Mouse (Mus musculus): ENCODE measurements around the gene Zfp706.

Gene Zfp706

GRCm38 (mm10) chr15:36977823-36978222 is 29.8 kb downstream of the Zfp706 start:
- DNase-seq (ENCODE audit: low spot score), result no peak

GRCm38 (mm10) chr15:36975690-36976089 is 31.9 kb downstream of the Zfp706 start:
- DNase-seq (ENCODE audit: low spot score), result no peak

- no peak for DNase-seq (ENCODE audit: low spot score)
Observed at GRCm38 (mm10) chr15:36975256-36975620, 32.3 kb downstream of the Zfp706 start.

- DNase-seq (ENCODE audit: low spot score), result no peak
Observed at GRCm38 (mm10) chr15:36974614-36975255, 32.8 kb downstream of the Zfp706 start.

- DNase-seq (ENCODE audit: low spot score), result no peak
Observed at GRCm38 (mm10) chr15:36973714-36974113, 33.9 kb downstream of the Zfp706 start.

GRCm38 (mm10) chr15:36973290-36973689 is 34.3 kb downstream of the Zfp706 start:
- no peak for DNase-seq (ENCODE audit: low spot score)

GRCm38 (mm10) chr15:36969794-36970193 is 37.8 kb downstream of the Zfp706 start:
- no peak for DNase-seq (ENCODE audit: low spot score)

GRCm38 (mm10) chr15:36968295-36968694 is 39.3 kb downstream of the Zfp706 start:
- DNase-seq (ENCODE audit: low spot score), result no peak

GRCm38 (mm10) chr15:36967381-36968211 is 40.0 kb downstream of the Zfp706 start:
- DNase-seq (ENCODE audit: low spot score), result no peak

GRCm38 (mm10) chr15:36966940-36967339 is 40.6 kb downstream of the Zfp706 start:
- DNase-seq (ENCODE audit: low spot score), result no peak

- peak; percentile 48 for DNase-seq (ENCODE audit: low spot score)
Observed at GRCm38 (mm10) chr15:36966466-36966865, 41.1 kb downstream of the Zfp706 start.

- DNase-seq (ENCODE audit: low spot score), result no peak
Observed at GRCm38 (mm10) chr15:36965743-36966142, 41.8 kb downstream of the Zfp706 start.

- DNase-seq (ENCODE audit: low spot score), result no peak
Observed at GRCm38 (mm10) chr15:36962931-36963330, 44.6 kb downstream of the Zfp706 start.

GRCm38 (mm10) chr15:36960876-36961237 is 46.7 kb downstream of the Zfp706 start:
- DNase-seq (ENCODE audit: low spot score), result no peak

- DNase-seq (ENCODE audit: low spot score), result peak; percentile 79
Observed at GRCm38 (mm10) chr15:36960010-36960875, 47.3 kb downstream of the Zfp706 start.

- DNase-seq (ENCODE audit: low spot score), result no peak
Observed at GRCm38 (mm10) chr15:36956221-36956620, 51.4 kb downstream of the Zfp706 start.

- DNase-seq (ENCODE audit: low spot score), result no peak
Observed at GRCm38 (mm10) chr15:36950258-36950657, 57.3 kb downstream of the Zfp706 start.

- DNase-seq (ENCODE audit: low spot score), result no peak
Observed at GRCm38 (mm10) chr15:36948866-36949546, 58.6 kb downstream of the Zfp706 start.

All from urinary bladder, postnatal 14 days (tissue).